ENCODE assay signal across 8 mouse cellular contexts in genomic region chr6:122834365-122834764, GRCm38 (mm10). TPM values are rescaled to one million over a fixed set of nuclear protein-coding genes. Genes with fewer than 3 reads are reported as not detected.
A peak's percentile ranks its signal among the peaks of the same experiment; 100 is the strongest.
DNase-seq lines count a peak whose midpoint lies in the region; ATAC-seq and TF ChIP-seq lines count a peak whose summit lies in the region.
"Had no signal": no experiment of that assay in that cellular context is flagged by ENCODE, and none has a peak within 500 bp of the region (broad histone marks: within the 10 kb centered on the region; RNA-seq: fewer than 3 reads in every experiment).

No protein-coding gene starts in this region.

- TF ChIP-seq CTCF in kidney, adult 2 months (conservative IDR thresholded peaks at IDR 0.05; ENCODE audit: insufficient read depth, insufficient read length, low read depth, low read length): peak; percentile 74

- no peak overlapping the region for H3K27ac ChIP-seq in kidney, adult 2 months (ENCODE audit: insufficient read depth, low read depth, low read length)
- no peak overlapping the region for H3K27ac ChIP-seq in kidney, embryonic 15.5 days
- H3K27ac ChIP-seq in liver, embryonic 11.5 days (ENCODE audit: low read depth, low read length): no peak overlapping the region
- H3K27ac ChIP-seq: limb, embryonic 15.5 days had no signal

- H3K4me2 ChIP-seq in kidney, embryonic 15.5 days: no peak overlapping the region
- no peak overlapping the region for H3K4me2 ChIP-seq in liver, embryonic 11.5 days
- H3K4me2 ChIP-seq: limb, embryonic 15.5 days had no signal

- H3K27me3 ChIP-seq in kidney, adult 2 months (replicated peaks; ENCODE audit: control insufficient read depth, insufficient read depth, low read length): no peaks in the 10 kb centered on the region
- H3K27me3 ChIP-seq in kidney, embryonic 15.5 days: no peaks in the 10 kb centered on the region
- no peaks in the 10 kb centered on the region for H3K27me3 ChIP-seq in liver, embryonic 11.5 days (replicated peaks; ENCODE audit: control insufficient read depth, insufficient read depth, low read length)
- H3K27me3 ChIP-seq: limb, embryonic 15.5 days had no signal

- H3K4me3 ChIP-seq in kidney, adult 2 months (ENCODE audit: insufficient read depth, low read depth, low read length): no peak overlapping the region
- H3K4me3 ChIP-seq in kidney, embryonic 15.5 days (replicated peaks): no peak overlapping the region
- no peak overlapping the region for H3K4me3 ChIP-seq in liver, embryonic 11.5 days (ENCODE audit: low read depth, low read length)
- H3K4me3 ChIP-seq: limb, embryonic 15.5 days had no signal

- no peak overlapping the region for H3K9ac ChIP-seq in kidney, embryonic 15.5 days
- no peak overlapping the region for H3K9ac ChIP-seq in liver, embryonic 11.5 days (ENCODE audit: low read depth, low read length)
- H3K9ac ChIP-seq: limb, embryonic 15.5 days had no signal

- 72% methylated on average over 4 of the region's 4 CpGs for WGBS in kidney, adult 2 months
- WGBS in kidney, embryonic 15.5 days: 74% methylated on average over 4 of the region's 4 CpGs
- 61% methylated on average over 4 of the region's 4 CpGs for WGBS in liver, embryonic 11.5 days

- H3K4me1 ChIP-seq in kidney, adult 2 months (ENCODE audit: control insufficient read depth, insufficient read depth, low read length): no peaks in the 10 kb centered on the region
- no peaks in the 10 kb centered on the region for H3K4me1 ChIP-seq in kidney, embryonic 15.5 days
- no peaks in the 10 kb centered on the region for H3K4me1 ChIP-seq in liver, embryonic 11.5 days (replicated peaks; ENCODE audit: control insufficient read depth, insufficient read depth, low read length)
- H3K4me1 ChIP-seq: limb, embryonic 15.5 days had no signal

- H3K36me3 ChIP-seq in kidney, adult 2 months (ENCODE audit: control insufficient read depth, insufficient read depth, low read length): peaks cover 9% of the 10 kb centered on the region
- peaks cover 96% of the 10 kb centered on the region for H3K36me3 ChIP-seq in kidney, embryonic 15.5 days
- H3K36me3 ChIP-seq in liver, embryonic 11.5 days (ENCODE audit: control insufficient read depth, insufficient read depth, low read length): peaks cover 22% of the 10 kb centered on the region

- TF ChIP-seq POLR2A in kidney, adult 2 months (IDR thresholded peaks at IDR 0.05; ENCODE audit: low read depth, low read length): no peak

- DNase-seq in kidney, adult 2 months: peak; percentile 48
- peak; percentile 48 for DNase-seq in MEL-GATA-1-ER (ENCODE audit: extremely low read depth, low read depth)
- DNase-seq in c-Kit-positive CD71-negative TER-119-negative erythroid progenitor cells, embryonic 14.5 days (ENCODE audit: low read depth): peak; percentile 56
- DNase-seq in liver, embryonic 11.5 days (ENCODE audit: low spot score): no peak
- DNase-seq in spleen, postnatal 10 days (ENCODE audit: low spot score in 2 of 2): peak; percentile 31 to 72
- no peak for DNase-seq in left cerebral cortex, adult 9 months (ENCODE audit: low spot score in 2 of 2)

- ATAC-seq in kidney, embryonic 15.5 days (replicated peaks; ENCODE audit: low FRiP score): no peak
- 0 out of 2 replicates have a peak, but pooled peaks have one; percentile 42 for ATAC-seq in liver, embryonic 11.5 days (replicated peaks; ENCODE audit: low FRiP score)

- H3K9me3 ChIP-seq in kidney, embryonic 15.5 days (replicated peaks): no peaks in the 10 kb centered on the region
- no peaks in the 10 kb centered on the region for H3K9me3 ChIP-seq in liver, embryonic 11.5 days (ENCODE audit: control insufficient read depth, low read length)
- H3K9me3 ChIP-seq: limb, embryonic 15.5 days had no signal

RNA-seq across cellular contexts. Expression of gene Foxj2, which starts 14.7 kb away (rescaled TPM):
- 9.7 and 12.7 TPM in 2 replicates for polyA plus RNA-seq in kidney, adult 2 months (2012; rRNA removed)
- 6.0 and 6.3 TPM in 2 replicates for polyA plus RNA-seq in kidney, embryonic 15.5 days (2015; fragmentation: Nextera tagmentation; extraction: Ambion mirVana)
- 3.8 and 4.0 TPM in 2 replicates for polyA plus RNA-seq in liver, embryonic 11.5 days (2014; fragmentation: Nextera tagmentation; extraction: Ambion mirVana)

RNA-seq across cellular contexts. Expression of gene C3ar1, which starts 21.6 kb away (rescaled TPM):
- 1.6 and 2.1 TPM in 2 replicates for polyA plus RNA-seq in kidney, adult 2 months (2012; rRNA removed)
- 1.9 and 2.1 TPM in 2 replicates for polyA plus RNA-seq in kidney, embryonic 15.5 days (2015; fragmentation: Nextera tagmentation; extraction: Ambion mirVana)
- 2.7 and 3.5 TPM in 2 replicates for polyA plus RNA-seq in liver, embryonic 11.5 days (2014; fragmentation: Nextera tagmentation; extraction: Ambion mirVana)

RNA-seq across cellular contexts. Expression of gene Slc2a3, which starts 32.9 kb away (rescaled TPM):
- polyA plus RNA-seq in kidney, adult 2 months (2012; rRNA removed): 1.3 and 2.7 TPM in 2 replicates
- polyA plus RNA-seq in kidney, embryonic 15.5 days (2015; fragmentation: Nextera tagmentation; extraction: Ambion mirVana): 7.8 and 10.4 TPM in 2 replicates
- 59.4 and 66.8 TPM in 2 replicates for polyA plus RNA-seq in liver, embryonic 11.5 days (2014; fragmentation: Nextera tagmentation; extraction: Ambion mirVana)

RNA-seq across cellular contexts. Expression of gene Necap1, which starts 39.9 kb away (rescaled TPM):
- polyA plus RNA-seq in kidney, adult 2 months (2012; rRNA removed): 20.5 and 25.0 TPM in 2 replicates
- polyA plus RNA-seq in kidney, embryonic 15.5 days (2015; fragmentation: Nextera tagmentation; extraction: Ambion mirVana): 53.1 and 55.9 TPM in 2 replicates
- 39.8 and 44.4 TPM in 2 replicates for polyA plus RNA-seq in liver, embryonic 11.5 days (2014; fragmentation: Nextera tagmentation; extraction: Ambion mirVana)

Comparison
In these comparisons a context has a peak if more than half of its experiments do, and no peak if none do; other contexts are left out.
1. DNase-seq: peak in kidney, adult 2 months (single experiment), MEL-GATA-1-ER (single experiment), c-Kit-positive CD71-negative TER-119-negative erythroid progenitor cells, embryonic 14.5 days (single experiment) and spleen, postnatal 10 days (2 of 2); none in liver, embryonic 11.5 days (single experiment) and left cerebral cortex, adult 9 months (0 of 2).